Mouse (Mus musculus): Measurements from ENCODE around the gene Rhot2.

GRCm38 (mm10) chr17:25887467-25887866 is 42.8 kb upstream of the Rhot2 start:
- TF ChIP-seq CTCF (IDR thresholded peaks at IDR 0.05; ENCODE audit: extremely low read depth, insufficient read length, insufficient replicate concordance, low read depth, low read length) (no peak), POLR2A (IDR thresholded peaks at IDR 0.05; ENCODE audit: low read depth, low read length) (no peak)

All from small intestine, adult 2 months (tissue).